Mouse (Mus musculus): ENCODE measurements around the gene Nit1. TPM values are rescaled to one million over a fixed set of nuclear protein-coding genes. Genes with fewer than 3 reads are reported as not detected.

Nit1 gene
- 37.1 and 40.8 TPM in 2 replicates for polyA plus RNA-seq (2014; fragmentation: Nextera tagmentation; extraction: Ambion mirVana)

DNA sequence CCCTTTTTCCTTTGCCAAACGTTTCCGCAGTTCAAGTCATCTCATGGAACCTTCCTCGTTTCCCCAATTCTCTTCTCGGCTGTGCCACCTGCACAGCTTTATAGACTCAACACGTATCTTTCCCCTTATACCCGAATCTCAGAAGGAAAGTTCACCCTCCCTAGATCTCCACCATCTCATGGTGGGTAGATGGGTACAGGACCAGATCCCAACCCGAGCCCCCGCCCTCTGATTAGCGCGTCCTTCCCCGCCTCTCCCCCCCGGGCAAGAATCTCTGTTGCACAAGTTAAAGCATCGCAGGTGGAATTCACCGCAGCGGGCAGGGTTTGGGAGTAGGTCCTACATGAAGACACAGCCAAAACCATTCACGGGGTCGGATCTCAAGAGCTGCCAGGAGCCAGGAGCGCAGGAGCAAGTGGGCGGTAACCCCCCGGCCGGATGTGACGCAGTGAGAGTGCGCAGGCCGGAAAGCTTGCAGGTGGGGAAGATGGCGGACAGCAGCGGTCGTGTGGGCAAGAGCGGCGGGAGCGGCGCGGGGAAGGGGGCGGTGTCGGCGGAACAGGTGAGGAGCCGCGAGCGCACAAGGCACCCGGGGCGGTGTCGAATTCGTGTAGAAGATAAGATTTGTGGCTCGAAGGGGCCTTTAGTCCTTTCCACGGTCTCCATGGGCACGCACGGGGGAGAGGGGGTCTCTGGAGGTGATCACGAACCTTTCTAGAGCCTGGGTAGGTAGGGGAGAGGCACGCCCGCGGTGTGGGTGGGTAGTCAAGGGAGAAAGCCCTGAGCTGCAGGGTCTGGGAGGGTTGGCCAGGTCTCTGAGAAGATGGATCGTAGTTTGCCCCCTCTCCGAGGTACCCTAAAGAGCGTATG is at the start of gene Nit1, which contains the start of gene Pfdn2:
Gene Nit1 (minus strand): TSS at position 422 of the 870 bp plus-strand sequence.
Gene Pfdn2 (plus strand): TSS at position 446 of the 870 bp plus-strand sequence.
- Histone ChIP-seq H3K27ac (ENCODE audit: low read length) (peak within 1 kb of the TSS; percentile 53; the same call in 1 of the 2 replicates), H3K4me2 (replicated peaks; ENCODE audit: low read depth, low read length) (peak within 1 kb of the TSS; percentile 86), H3K9ac (replicated peaks; ENCODE audit: low read depth, low read length) (peak within 1 kb of the TSS; percentile 76), H3K27me3 (ENCODE audit: control insufficient read depth, insufficient read depth, low read length) (no peaks in the 10 kb centered on the region), H3K4me3 (ENCODE audit: low read depth, low read length) (peak within 1 kb of the TSS; percentile 96), H3K4me1 (ENCODE audit: control insufficient read depth, insufficient read depth, low read length) (peaks cover 7% of the 10 kb centered on the region; the same call in 1 of the 2 replicates), H3K9me3 (ENCODE audit: control insufficient read depth, low read depth, low read length) (0 out of 2 replicates have a peak, but pooled peaks cover 3% of the 10 kb centered on the region), H3K36me3 (ENCODE audit: control insufficient read depth, insufficient read depth, low read length) (peaks cover 22% of the 10 kb centered on the region; the same call in 1 of the 2 replicates)
- ATAC-seq (ENCODE audit: insufficient number of reproducible peaks, insufficient read depth, low FRiP score, low read depth), result peak; percentile 88
- 1% methylated on average over 53 of the region's 53 CpGs for WGBS

DNA sequence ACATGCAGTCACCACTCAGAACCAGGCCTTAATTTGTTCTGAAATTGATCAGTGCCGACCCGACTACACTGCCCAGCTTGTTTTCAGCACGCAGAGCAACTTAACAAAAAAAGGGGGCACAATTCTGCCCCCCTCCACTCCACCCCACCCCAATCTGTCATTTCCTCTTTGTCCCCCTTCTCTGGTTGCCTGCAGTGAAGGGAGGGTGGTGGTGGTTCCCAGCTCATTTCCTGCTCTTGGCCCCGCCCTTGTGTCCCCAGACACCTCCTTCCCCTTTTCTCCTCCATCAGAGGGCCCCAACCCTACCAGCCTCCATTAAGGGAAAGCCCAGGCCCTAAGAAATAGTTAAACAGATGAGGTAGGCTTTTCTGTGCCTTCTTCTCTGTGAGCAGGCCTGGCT is 44.7 kb upstream of the Nit1 start:
- Histone ChIP-seq H3K27me3 (ENCODE audit: control insufficient read depth, insufficient read depth, low read length) (no peaks in the 10 kb centered on the region), H3K4me2 (replicated peaks; ENCODE audit: low read depth, low read length) (no peak overlapping the region), H3K36me3 (ENCODE audit: control insufficient read depth, insufficient read depth, low read length) (no peaks in the 10 kb centered on the region), H3K4me3 (ENCODE audit: low read depth, low read length) (no peak overlapping the region), H3K27ac (ENCODE audit: low read length) (no peak overlapping the region; the same call in 1 of the 2 replicates), H3K9me3 (ENCODE audit: control insufficient read depth, low read depth, low read length) (no peaks in the 10 kb centered on the region), H3K9ac (replicated peaks; ENCODE audit: low read depth, low read length) (no peak overlapping the region), H3K4me1 (ENCODE audit: control insufficient read depth, insufficient read depth, low read length) (peaks cover 3% of the 10 kb centered on the region; the same call in 1 of the 2 replicates)
- no peak for ATAC-seq (ENCODE audit: insufficient number of reproducible peaks, insufficient read depth, low FRiP score, low read depth)
- WGBS, result 74% methylated on average over 4 of the region's 4 CpGs

DNA sequence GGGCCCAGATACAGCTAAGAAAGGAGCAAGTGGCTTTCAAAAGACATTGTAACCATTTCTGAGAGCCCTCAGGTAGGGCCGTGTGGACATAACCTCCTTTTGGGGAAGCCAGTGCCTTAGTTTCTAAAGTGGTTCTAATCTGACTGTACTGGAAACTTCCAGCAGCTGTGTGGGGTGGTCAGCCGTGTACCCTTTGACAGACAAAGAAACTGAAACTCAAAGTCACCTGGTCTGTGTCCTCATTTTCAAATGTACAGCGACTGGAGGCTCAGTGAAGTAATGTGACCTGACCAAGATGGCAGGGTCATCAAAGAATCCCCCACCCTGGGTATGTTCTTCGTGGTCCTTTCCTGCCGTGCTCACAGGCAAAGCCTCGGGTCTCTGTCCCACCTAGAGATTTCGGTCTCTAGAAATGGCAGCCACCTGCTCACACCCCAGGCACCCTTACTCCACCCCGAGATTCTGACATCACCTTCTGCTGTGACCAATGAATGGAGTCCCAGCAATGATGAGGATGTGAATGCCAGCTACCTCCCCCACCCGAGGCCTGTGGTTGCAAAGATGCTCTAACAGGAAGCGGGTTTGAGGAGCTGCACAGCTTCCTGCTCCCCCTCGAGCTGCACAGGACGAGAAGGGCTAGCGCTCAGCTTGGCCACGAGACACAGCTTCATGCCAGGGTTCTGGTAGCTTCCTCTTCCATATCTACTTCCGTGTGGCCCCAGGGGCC is 43.1 kb upstream of the Nit1 start, which contains the start of gene Arhgap30:
Gene Arhgap30 (plus strand): TSS at position 579 of the 727 bp plus-strand sequence.
- Histone ChIP-seq H3K36me3 (ENCODE audit: control insufficient read depth, insufficient read depth, low read length) (no peaks in the 10 kb centered on the region), H3K9me3 (ENCODE audit: control insufficient read depth, low read depth, low read length) (no peaks in the 10 kb centered on the region), H3K9ac (replicated peaks; ENCODE audit: low read depth, low read length) (no peak within 1 kb of the TSS), H3K4me3 (ENCODE audit: low read depth, low read length) (no peak within 1 kb of the TSS), H3K27me3 (ENCODE audit: control insufficient read depth, insufficient read depth, low read length) (no peaks in the 10 kb centered on the region), H3K27ac (ENCODE audit: low read length) (no peak within 1 kb of the TSS; the same call in 1 of the 2 replicates), H3K4me1 (ENCODE audit: control insufficient read depth, insufficient read depth, low read length) (peaks cover 3% of the 10 kb centered on the region; the same call in 1 of the 2 replicates), H3K4me2 (replicated peaks; ENCODE audit: low read depth, low read length) (no peak within 1 kb of the TSS)
- WGBS, result 78% methylated on average over 15 of the region's 15 CpGs
- ATAC-seq (ENCODE audit: insufficient number of reproducible peaks, insufficient read depth, low FRiP score, low read depth), result no peak

DNA sequence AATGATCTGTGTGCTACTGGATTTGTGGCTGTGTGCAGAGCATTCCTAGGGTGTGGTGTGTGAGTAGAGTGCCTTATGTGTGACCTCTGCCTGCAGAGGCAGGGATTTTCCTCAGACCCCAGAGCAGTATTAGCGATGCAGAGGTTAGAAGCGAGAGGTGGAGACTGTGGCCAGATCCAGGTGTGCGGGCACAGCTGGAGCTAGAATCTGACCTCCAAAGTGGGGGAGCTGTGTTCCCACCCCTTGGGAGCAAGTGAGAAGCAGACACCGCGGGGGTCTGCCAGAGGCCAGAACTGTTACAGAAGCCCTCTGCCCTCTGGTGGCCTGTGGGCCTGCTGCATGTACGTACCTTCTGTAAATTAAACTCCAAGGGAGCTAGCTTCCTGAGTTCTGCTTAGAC is 41.7 kb upstream of the Nit1 start:
- H3K4me1 ChIP-seq (ENCODE audit: control insufficient read depth, insufficient read depth, low read length), result peaks cover 3% of the 10 kb centered on the region; the same call in 1 of the 2 replicates
- H3K9me3 ChIP-seq (ENCODE audit: control insufficient read depth, low read depth, low read length), result no peaks in the 10 kb centered on the region
- 0 out of 2 replicates have a peak, but pooled peaks have one; percentile 34 for ATAC-seq (ENCODE audit: insufficient number of reproducible peaks, insufficient read depth, low FRiP score, low read depth)
- H3K4me3 ChIP-seq (ENCODE audit: low read depth, low read length), result no peak overlapping the region
- 19% methylated on average over 6 of the region's 6 CpGs for WGBS
- no peak overlapping the region for H3K9ac ChIP-seq (replicated peaks; ENCODE audit: low read depth, low read length)
- H3K27ac ChIP-seq (ENCODE audit: low read length), result no peak overlapping the region
- H3K27me3 ChIP-seq (ENCODE audit: control insufficient read depth, insufficient read depth, low read length), result no peaks in the 10 kb centered on the region
- no peak overlapping the region for H3K4me2 ChIP-seq (replicated peaks; ENCODE audit: low read depth, low read length)
- H3K36me3 ChIP-seq (ENCODE audit: control insufficient read depth, insufficient read depth, low read length), result no peaks in the 10 kb centered on the region

DNA sequence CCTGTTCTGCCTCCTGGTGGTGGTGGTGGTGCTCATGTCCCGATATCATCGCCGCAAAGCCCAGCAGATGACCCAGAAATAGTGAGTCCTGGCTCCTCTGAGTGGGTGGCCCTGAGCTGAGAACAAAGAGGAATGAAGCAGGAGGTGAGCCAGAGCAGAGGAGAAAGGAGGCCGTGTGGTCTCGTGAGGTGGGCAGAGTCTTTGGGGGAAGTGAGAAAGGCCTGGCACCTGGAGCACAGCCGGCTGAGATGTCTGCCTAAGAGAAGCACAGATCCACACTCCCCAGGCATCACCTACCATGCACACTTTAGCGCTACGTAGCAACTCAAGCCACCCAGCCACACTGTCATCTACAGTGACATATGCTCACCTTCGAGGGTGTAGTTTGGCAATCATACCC is 39.7 kb upstream of the Nit1 start:
- no peak for ATAC-seq (ENCODE audit: insufficient number of reproducible peaks, insufficient read depth, low FRiP score, low read depth)

DNA sequence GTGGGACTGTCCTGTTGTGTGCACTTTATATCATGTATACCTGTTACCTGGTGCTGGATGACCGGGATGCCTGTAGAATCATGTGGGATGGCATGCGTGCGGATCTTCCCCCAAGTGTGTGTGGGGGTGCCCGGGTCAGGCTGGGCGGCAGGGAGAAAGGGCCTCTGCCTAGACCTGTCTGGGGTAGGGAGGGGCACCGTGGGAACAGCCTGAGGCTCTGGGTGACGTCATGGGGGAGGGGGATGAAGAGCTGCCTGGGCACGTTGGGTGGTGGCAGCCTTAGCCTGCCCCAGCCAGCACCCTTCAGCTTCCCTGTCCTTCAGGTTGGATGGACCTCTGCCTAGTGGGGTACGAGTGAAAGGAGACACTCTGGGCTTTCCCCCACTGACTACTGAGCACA is 38.9 kb upstream of the Nit1 start:
- Histone ChIP-seq H3K4me1 (ENCODE audit: control insufficient read depth, insufficient read depth, low read length) (0 out of 2 replicates have a peak, but pooled peaks cover 6% of the 10 kb centered on the region), H3K36me3 (ENCODE audit: control insufficient read depth, insufficient read depth, low read length) (no peaks in the 10 kb centered on the region), H3K9me3 (ENCODE audit: control insufficient read depth, low read depth, low read length) (no peaks in the 10 kb centered on the region), H3K27me3 (ENCODE audit: control insufficient read depth, insufficient read depth, low read length) (no peaks in the 10 kb centered on the region), H3K27ac (ENCODE audit: low read length) (no peak overlapping the region), H3K4me2 (replicated peaks; ENCODE audit: low read depth, low read length) (no peak overlapping the region), H3K4me3 (ENCODE audit: low read depth, low read length) (no peak overlapping the region), H3K9ac (replicated peaks; ENCODE audit: low read depth, low read length) (no peak overlapping the region)
- 0 out of 2 replicates have a peak, but pooled peaks have one; percentile 21 for ATAC-seq (ENCODE audit: insufficient number of reproducible peaks, insufficient read depth, low FRiP score, low read depth)
- WGBS, result 52% methylated on average over 9 of the region's 9 CpGs

More for the DNA sequence above, 39.7 kb upstream of the Nit1 start:
- no peaks in the 10 kb centered on the region for H3K9me3 ChIP-seq (ENCODE audit: control insufficient read depth, low read depth, low read length)
- H3K27me3 ChIP-seq (ENCODE audit: control insufficient read depth, insufficient read depth, low read length), result no peaks in the 10 kb centered on the region
- no peak overlapping the region for H3K4me2 ChIP-seq (replicated peaks; ENCODE audit: low read depth, low read length)
- no peak overlapping the region for H3K9ac ChIP-seq (replicated peaks; ENCODE audit: low read depth, low read length)
- WGBS, result 67% methylated on average over 9 of the region's 9 CpGs
- H3K36me3 ChIP-seq (ENCODE audit: control insufficient read depth, insufficient read depth, low read length), result no peaks in the 10 kb centered on the region
- no peak overlapping the region for H3K4me3 ChIP-seq (ENCODE audit: low read depth, low read length)
- H3K4me1 ChIP-seq (ENCODE audit: control insufficient read depth, insufficient read depth, low read length), result peaks cover 3% of the 10 kb centered on the region; the same call in 1 of the 2 replicates
- no peak overlapping the region for H3K27ac ChIP-seq (ENCODE audit: low read length)

DNA sequence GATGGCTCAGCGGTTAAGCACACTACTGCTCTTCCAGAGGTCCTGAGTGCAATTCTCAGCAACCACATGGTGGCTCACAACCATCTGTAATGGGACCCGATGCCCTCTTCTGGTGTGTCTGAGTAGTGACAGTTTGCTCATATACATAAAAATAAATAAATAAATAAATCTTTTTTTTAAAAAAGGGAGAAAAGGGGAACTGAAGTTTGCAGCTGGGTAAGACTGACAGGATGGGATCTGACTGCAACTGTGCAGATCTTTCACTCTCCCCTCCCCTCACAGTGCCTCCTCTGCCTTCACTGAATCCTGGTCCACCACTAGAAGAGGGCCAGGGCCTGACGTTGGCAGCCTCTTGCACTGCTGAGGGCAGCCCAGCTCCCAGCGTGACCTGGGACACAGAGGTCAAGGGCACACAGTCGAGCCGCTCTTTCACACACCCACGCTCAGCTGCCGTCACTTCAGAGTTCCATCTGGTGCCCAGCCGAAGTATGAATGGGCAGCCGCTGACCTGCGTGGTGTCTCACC is 36.7 kb upstream of the Nit1 start:
- Histone ChIP-seq H3K27me3 (ENCODE audit: control insufficient read depth, insufficient read depth, low read length) (no peaks in the 10 kb centered on the region), H3K27ac (ENCODE audit: low read length) (no peak overlapping the region), H3K36me3 (ENCODE audit: control insufficient read depth, insufficient read depth, low read length) (no peaks in the 10 kb centered on the region), H3K9ac (replicated peaks; ENCODE audit: low read depth, low read length) (no peak overlapping the region), H3K4me3 (ENCODE audit: low read depth, low read length) (no peak overlapping the region), H3K4me1 (ENCODE audit: control insufficient read depth, insufficient read depth, low read length) (0 out of 2 replicates have a peak, but pooled peaks cover 6% of the 10 kb centered on the region), H3K4me2 (replicated peaks; ENCODE audit: low read depth, low read length) (no peak overlapping the region), H3K9me3 (ENCODE audit: control insufficient read depth, low read depth, low read length) (no peaks in the 10 kb centered on the region)
- WGBS, result 83% methylated on average over 11 of the region's 11 CpGs
- ATAC-seq (ENCODE audit: insufficient number of reproducible peaks, insufficient read depth, low FRiP score, low read depth), result no peak
